Mouse (Mus musculus) forelimb bud, embryonic 11.5 days (tissue): ENCODE results near the gene Pemt.
"Not testable (repeated sequence)": the region's sequence is repeated elsewhere in the genome, so short reads cannot be mapped to it uniquely, and the experiment has no call there.

Experiments used
- DNase-seq: peaks from one replicate; pipeline ENCODE4 v3.0.0-alpha.2; 2012; ENCODE audit warnings: low read depth, low spot score

Gene Pemt

DNA sequence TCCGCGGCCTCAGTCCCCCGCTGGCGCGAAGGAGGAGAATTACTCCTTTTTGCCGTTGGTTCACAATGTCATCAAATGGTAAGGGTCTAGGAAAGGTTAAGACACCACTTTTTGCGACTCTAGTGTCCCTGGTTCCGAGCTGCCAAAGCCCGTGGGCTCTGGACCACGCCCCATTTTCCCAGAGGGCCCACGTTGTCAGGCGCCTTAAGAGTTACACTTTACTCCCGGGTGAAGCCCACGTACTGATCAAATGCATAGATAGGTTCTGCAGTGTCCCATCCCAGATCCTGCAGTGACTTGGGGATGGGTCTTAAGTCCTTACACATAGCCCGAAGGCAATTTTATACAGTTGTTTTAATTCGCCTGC lies 97.9 kb downstream of the Pemt start:
- DNase-seq: no peak

DNA sequence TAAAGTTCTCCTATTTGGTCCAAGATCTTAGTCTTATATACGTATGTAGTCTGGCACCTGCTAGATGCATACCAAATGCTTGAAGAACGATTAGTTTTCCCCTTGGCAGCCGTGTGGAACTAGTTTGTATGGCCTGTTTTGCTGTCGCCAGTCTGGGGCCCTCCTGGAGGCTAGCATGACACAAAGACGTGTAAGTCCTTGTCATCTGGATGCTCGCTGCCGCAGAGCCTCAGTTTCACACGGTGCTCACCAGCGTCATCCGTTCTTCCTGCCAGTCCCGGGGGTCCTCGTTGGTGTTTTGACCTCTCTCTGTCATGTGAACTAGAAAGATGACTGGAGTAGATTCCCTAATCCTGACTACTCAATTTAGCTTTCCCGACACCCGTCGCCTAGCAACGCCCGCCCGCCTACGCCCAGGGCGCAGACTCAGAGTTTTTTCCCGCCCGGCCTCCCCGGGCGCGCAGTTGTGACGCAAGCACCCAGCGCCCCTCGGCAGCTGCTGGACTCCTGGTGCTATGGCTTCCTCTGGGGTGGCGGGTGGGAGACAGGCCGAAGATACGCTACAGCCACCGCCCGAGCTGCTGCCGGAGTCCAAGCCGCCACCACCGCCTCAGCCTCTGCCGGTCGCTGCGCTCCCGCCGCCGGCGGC lies 98.4 kb downstream of the Pemt start, which contains the start of gene Med9:
Gene Med9 (plus strand): TSS at position 455 of the 649 bp plus-strand sequence.
- DNase-seq: peak; percentile 91

DNA sequence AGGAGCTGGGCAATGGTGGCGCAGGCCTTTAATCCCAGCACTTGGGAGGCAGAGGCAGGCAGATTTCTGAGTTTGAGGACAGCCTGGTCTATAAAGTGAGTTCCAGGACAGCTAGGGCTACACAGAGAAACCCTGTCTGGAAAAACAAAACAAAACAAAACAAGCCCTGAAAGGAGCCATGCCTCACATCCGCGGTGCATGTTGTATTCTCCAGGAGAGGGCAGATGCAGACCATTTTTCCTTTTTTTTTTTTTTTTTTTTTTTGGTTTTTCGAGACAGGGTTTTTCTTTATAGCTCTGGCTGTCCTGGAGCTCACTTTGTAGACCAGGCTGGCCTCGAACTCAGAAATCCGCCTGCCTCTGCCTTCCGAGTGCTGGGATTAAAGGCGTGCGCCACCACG lies 101.4 kb downstream of the Pemt start:
- not testable (repeated sequence) for DNase-seq

DNA sequence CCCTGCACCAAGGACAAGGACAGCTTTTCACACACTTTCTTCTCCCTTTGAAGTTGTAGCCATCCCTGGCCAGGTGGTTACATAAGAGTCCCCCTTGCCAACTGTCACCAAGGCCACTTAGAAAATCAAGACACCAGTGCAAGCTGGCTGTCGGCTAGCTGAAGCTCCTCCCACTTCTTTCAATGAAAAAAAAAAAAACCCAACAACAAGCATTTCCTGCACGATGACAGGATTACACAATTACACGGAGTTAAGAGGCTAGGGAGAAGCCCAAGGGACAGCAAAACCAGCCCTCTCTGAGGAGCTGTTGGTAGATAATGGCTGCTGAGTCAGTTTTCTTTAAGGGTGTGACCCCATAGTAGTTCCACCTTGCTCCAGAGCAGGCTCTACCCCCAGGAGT lies 104.9 kb downstream of the Pemt start:
- DNase-seq: no peak

DNA sequence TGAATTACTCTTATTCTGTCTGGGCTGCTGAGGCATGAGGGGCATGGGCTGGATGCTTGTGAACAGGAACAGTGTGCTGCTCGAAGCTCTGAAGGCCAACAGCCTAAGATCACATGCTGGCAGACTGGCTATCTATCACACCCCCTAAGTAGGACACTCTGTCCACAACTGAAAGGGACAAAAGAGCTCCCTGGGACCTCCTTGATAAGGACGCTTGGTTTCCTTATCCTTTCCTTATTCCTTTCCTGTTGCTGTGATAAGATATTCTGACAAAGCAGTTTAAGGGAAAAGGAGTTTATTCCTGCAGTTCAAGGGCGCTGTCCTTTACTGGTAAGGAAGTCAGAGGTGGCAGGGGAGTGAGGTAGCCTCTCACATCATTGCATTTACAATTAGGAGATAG lies 105.6 kb downstream of the Pemt start:
- no peak for DNase-seq

DNA sequence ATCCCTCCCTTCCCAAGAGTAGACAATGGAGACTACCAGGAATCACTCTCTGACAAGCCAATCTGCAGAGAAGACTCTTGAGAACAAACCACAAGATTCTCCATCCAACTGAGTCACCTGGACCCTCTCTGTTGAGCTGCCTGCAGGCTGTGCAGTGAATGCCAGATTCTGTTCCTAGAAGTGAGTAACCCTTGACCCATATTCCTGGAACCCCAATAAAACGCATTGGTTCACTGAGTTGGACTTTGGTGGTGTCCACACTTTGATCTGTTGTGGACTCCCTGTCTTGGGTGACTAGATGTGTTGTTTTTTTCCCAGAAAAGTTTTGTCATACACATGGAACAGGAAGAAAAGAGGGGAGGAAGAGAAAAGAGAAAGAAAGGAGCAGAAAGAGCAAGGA lies 106.5 kb downstream of the Pemt start:
- no peak for DNase-seq

DNA sequence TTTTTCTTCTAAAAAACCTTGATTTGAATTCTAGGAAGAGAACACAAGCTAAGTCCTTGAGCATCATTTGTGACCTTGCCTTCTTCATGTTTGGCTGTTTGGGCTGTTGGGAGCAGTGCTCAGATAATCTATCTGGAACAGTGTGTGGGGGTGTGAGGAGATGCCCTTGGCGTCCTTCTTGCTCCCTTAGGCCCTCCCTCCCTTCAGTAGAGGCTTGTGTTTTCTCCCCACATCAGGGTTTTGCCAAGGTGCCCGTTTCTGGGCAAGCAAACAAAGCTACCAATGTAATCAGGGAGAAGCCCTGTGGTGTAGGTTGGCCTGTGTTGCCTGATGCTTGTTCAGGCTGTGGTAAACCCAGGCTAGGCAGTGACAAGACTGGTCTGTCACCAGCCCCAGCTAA lies 108.7 kb downstream of the Pemt start:
- no peak for DNase-seq

DNA sequence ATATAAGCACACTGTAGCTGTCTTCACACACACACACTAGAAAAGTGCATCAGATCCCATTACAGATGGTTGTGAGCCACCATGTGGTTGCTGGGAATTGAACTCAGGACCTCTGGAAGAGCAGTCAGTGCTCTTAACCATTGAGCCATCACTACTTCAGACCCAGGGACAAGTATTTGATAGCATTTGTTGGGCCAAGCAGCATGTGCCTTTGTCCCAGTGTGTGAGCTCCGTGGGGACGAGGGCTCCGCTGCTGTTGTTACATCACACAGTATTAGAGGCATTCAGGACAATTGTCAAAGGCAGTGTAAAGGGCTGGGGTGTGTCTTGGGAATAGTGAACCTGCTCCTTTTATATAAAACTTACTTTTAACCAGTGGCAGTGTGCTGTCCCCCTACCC lies 109.3 kb downstream of the Pemt start:
- no peak for DNase-seq

DNA sequence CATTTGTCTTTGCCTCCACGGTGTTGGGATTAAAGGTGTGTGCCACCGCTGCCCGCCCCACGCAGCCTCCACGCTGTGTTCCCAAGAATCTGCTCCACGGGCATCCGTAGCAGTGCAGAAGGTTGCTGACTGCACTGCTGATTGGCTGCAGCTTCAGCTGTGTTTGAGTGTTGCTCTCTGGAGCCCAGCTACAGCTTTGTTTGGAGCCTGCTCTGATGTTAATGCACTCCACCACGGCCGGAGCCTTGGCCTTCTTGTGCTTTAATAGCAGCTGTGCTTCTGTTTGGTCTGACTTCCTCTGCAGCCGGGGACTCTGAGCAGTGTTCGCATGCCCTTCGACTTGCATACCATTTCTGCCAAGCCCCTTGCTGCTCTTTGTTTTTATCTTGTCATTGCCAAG lies 112.3 kb downstream of the Pemt start:
- no peak for DNase-seq

DNA sequence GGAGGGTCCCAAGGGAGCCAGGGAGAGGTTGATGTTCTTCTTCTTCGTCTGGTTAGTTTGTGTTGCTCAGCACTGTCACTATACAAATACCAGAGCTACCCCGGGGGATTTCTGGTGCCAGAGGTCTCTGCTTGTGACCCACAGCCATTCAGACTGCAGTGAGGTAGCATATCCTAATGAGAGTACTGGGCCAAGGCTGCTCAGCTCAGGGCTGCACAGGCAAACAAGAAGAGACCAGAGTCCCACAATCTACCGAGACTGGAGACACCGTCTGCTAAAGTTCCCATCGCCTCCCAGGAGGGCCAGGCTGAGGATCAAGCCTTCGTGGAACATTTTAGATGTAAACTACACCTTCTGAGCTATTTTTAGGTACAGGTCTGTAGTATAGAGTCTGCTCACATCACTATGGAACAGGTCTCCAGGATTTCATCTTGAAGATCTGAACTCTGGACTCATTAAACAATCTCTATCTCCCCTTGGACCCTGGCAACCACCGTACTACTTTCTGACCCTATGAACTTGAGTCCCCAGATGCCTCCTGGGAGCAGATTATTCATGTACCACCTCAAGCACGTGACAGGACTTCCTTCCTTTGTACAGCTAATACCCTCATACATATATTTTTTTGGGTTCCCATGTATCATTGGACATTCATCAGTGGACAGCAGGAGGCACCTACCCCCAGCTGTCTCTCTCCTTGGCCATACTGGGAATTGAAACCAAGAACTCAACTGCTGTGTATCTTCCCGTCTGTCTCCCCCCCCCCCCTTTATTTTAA lies 113.5 kb downstream of the Pemt start:
- no peak for DNase-seq

DNA sequence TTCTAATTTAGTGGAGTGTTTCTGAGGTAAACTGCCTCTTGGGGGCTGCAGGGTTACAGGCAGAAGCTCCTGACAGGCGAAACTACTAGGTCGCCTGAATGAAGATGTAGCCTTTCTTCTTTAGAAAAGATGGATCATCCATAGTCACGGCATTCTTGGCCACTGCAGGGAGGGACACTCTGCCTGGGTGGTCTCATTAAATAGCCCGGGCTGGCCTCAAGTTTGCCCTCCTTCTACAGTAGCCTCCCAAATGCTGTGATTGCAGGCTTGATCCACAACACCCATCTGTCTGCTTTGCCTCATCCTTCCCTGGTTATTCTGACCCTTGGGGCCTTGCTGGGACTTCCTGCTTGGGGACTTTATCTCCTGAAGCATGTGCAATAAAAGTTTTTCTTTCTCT lies 116.3 kb downstream of the Pemt start:
- no peak for DNase-seq

DNA sequence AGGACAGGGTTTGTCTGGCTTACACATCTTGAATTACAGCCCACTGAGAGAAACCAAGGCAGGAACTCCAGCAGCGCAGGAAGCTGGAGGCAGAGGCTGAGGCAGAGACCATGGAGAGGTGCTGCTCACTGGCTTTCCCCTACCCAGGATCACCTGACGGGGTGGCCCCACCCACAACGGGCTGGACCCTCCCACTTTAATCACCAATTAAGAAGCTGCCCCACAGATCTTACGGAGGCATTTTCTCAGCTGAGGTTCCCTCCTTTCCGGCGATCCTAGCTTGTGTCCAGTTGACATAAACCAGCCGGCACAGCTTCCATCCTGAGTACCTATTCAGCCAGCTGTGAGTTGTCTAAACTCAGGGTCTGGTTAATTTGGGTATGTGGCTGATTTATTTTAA lies 125.0 kb downstream of the Pemt start:
- peak; percentile 37 for DNase-seq
